Mouse (Mus musculus) G1E (cell line): Measurements from ENCODE around the gene Bean1.

Source experiments
- CTCF ChIP-seq: IDR thresholded peaks from 2 replicates; pipeline ENCODE4 v1.5.1; 2012; ENCODE audit warnings: low read depth, low read length, inconsistent platforms, mixed read lengths
- GATA1 ChIP-seq: IDR thresholded peaks from 2 replicates; pipeline ENCODE4 v1.6.1; 2012; ENCODE audit warnings: borderline replicate concordance, low read length, inconsistent platforms, mixed read lengths
- GATA2 ChIP-seq: IDR thresholded peaks from 2 replicates; pipeline ENCODE4 v1.6.1; 2012; ENCODE audit warnings: low read depth, low read length, inconsistent platforms, borderline replicate concordance
- POLR2AphosphoS5 ChIP-seq: IDR thresholded peaks from 2 replicates; pipeline ENCODE4 v1.6.1; 2012; ENCODE audit warnings: low read depth, low read length, inconsistent platforms; ENCODE audit not compliant: insufficient replicate concordance
- TAL1 ChIP-seq: conservative IDR thresholded peaks from 2 replicates; pipeline ENCODE4 v1.6.1; 2012; ENCODE audit warnings: low read depth, low read length, inconsistent platforms, mixed read lengths

GRCm38 (mm10) chr8:104143379-104143778 is 26.9 kb upstream of the Bean1 start:
- TF ChIP-seq CTCF (no peak), POLR2AphosphoS5 (no peak), TAL1 (no peak), GATA1 (no peak), GATA2 (no peak)
